Mouse (Mus musculus) C2C12 (cell line): ENCODE data around the gene Spic.

Source experiments
- CTCF ChIP-seq: IDR thresholded peaks from one replicate; pipeline ENCODE4 v1.5.1; 2011; ENCODE audit not compliant: control insufficient read depth, insufficient read depth, insufficient read length
- USF1 ChIP-seq: IDR thresholded peaks from one replicate; pipeline ENCODE4 v1.6.1; 2011; ENCODE audit warnings: low read depth, mild to moderate bottlenecking, control low read depth, moderate library complexity

DNA sequence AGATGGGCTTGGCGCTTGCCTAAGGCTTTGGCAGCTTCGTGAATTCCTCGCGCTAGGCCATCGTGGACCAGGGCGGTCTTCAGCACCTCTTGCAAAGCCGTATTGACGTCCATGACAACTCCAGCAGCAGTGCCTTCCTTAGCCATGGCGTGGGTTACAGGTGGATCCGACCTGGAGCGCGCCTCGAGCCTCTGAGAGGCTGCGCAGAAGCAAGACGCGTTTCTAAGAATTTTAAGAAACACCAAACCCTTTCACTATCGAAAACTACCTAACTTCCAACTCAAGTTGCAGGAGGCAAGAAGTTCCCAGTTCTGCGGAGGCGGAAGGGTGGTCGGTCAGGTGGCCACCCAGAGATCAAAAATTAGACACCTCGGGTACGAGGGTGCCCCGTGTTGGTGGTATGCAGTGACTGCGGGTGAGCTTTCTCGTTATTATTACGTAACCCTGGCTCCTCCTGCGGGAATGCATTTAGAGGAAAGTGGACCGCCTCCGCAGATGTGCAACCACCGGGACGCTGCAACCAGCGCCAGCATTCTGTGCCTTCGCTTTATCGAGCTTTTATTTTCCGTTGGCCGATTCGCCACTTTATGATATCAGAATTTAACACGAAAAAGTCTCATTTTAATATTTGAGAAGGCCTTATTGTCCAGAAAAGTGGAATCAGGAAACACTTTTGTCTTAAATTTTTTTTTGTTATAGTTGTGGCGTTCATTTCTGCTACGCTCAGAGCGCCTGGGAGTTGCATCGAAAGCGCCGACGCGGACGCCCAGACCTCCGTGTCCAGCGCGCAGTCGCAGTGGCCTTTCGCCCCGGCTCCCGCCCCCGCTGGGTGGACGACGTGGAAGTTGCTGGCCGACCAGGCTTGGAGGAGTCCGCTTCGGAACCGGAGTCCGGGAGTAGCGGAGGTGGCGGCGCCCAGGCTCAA is 46.0 kb upstream of the Spic start, which contains the start of gene Arl1:
- no peak for TF ChIP-seq USF1
- TF ChIP-seq CTCF: no peak
